Mouse (Mus musculus): ENCODE measurements at regions not wholly inside any gene's neighbourhood (a gene's known extent, or its start where the extent isn't known, plus 50 kb on each side); places are given as distances from the start of the nearest gene placed in this dataset.
A peak's percentile ranks its signal among the peaks of the same experiment; 100 is the strongest.

- no peaks in the 10 kb centered on the region for H3K36me3 ChIP-seq
- H3K4me3 ChIP-seq = no peak overlapping the region
- H3K4me1 ChIP-seq = no peaks in the 10 kb centered on the region
- no peaks in the 10 kb centered on the region for H3K27me3 ChIP-seq (ENCODE audit: low read depth, poor library complexity, severe bottlenecking)
- no peak for DNase-seq (ENCODE audit: low spot score)
- H3K27ac ChIP-seq (replicated peaks) = no peak overlapping the region
- H3K9me3 ChIP-seq (replicated peaks) = peaks cover 23% of the 10 kb centered on the region
- 49% methylated on average over 3 of the region's 3 CpGs for WGBS
Observed at GRCm38 (mm10) chr2:168371245-168371644, 89.7 kb upstream of the Kcng1 start.

DNA sequence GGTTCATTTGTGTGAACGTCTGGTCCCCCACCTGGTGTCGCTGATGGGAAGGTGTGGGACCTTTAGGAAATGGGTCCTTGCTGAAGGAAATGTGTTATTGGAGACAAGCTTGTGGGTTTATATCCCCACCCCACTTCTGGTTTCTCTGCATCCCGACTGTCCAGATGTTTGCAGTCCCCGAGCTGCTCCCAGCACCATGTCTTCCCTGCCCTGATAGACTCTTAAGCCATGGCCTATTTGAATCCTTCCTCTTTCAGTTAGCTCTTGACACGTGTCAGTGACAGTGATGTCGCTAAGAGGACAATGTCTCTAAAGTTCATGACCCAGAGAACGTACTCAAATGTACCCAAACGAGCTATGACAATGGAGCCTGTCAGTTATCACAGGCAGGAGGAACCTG lies 77.7 kb upstream of the Kcng1 start:
- peaks cover 9% of the 10 kb centered on the region for H3K4me1 ChIP-seq
- DNase-seq (ENCODE audit: low spot score) = no peak
- no peaks in the 10 kb centered on the region for H3K9me3 ChIP-seq (replicated peaks)
- WGBS = 78% methylated on average over 8 of the region's 8 CpGs
- no peak overlapping the region for H3K27ac ChIP-seq (replicated peaks)
- no peaks in the 10 kb centered on the region for H3K27me3 ChIP-seq (ENCODE audit: low read depth, poor library complexity, severe bottlenecking)
- no peak overlapping the region for H3K4me3 ChIP-seq
- no peaks in the 10 kb centered on the region for H3K36me3 ChIP-seq

DNA sequence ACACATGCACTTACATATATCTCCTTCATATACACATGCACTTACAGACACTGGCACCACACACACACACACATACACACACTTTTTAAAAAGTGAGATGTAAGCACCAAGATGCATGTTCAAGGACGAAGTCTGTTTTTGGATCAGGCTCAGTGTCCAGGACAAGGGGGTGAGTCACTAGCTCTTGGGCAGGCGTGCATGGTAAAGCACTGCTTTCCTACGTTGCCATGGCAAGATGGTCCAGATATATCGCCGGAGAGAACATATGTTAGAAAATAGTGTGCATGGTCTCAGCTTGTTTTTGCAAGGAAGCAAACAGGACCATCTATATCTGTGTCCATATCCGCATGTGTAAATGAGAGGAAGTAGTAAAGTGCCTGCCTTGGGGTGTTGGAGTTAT lies 77.0 kb upstream of the Kcng1 start:
- H3K36me3 ChIP-seq = no peaks in the 10 kb centered on the region
- H3K4me1 ChIP-seq = peaks cover 13% of the 10 kb centered on the region
- no peak overlapping the region for H3K4me3 ChIP-seq
- WGBS = 90% methylated on average over 6 of the region's 6 CpGs
- no peaks in the 10 kb centered on the region for H3K27me3 ChIP-seq (ENCODE audit: low read depth, poor library complexity, severe bottlenecking)
- DNase-seq (ENCODE audit: low spot score) = no peak
- H3K27ac ChIP-seq (replicated peaks) = no peak overlapping the region
- no peaks in the 10 kb centered on the region for H3K9me3 ChIP-seq (replicated peaks)

DNA sequence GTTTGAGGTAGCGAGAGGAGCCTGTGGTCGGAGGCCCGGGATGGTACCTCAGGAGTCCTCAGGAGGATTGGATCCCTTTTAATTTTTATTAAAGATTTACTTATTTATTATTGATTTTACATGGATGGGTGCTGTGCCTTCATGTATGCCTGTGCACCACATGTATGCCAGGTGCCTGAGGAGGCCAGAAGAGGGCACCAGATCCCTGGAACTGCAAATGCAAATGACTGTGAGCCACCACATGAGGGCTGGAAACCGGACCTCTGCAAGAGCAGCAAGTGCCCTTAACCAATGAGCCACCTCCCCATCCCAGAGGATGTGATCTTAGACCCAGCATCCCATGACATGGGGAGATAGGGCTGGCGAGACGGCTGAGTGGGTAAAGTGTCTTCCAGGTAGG lies 76.3 kb upstream of the Kcng1 start:
- peaks cover 13% of the 10 kb centered on the region for H3K4me1 ChIP-seq
- H3K4me3 ChIP-seq = no peak overlapping the region
- H3K27me3 ChIP-seq (ENCODE audit: low read depth, poor library complexity, severe bottlenecking) = no peaks in the 10 kb centered on the region
- WGBS = 86% methylated on average over 6 of the region's 6 CpGs
- no peak overlapping the region for H3K27ac ChIP-seq (replicated peaks)
- no peak for DNase-seq (ENCODE audit: low spot score)
- no peaks in the 10 kb centered on the region for H3K36me3 ChIP-seq
- no peaks in the 10 kb centered on the region for H3K9me3 ChIP-seq (replicated peaks)

GRCm38 (mm10) chr2:168354397-168354796 lies 72.9 kb upstream of the Kcng1 start:
- WGBS = 57% methylated on average over 10 of the region's 10 CpGs

GRCm38 (mm10) chr2:168352626-168353025 lies 71.1 kb upstream of the Kcng1 start:
- H3K27ac ChIP-seq (replicated peaks) = no peak overlapping the region
- H3K36me3 ChIP-seq = no peaks in the 10 kb centered on the region
- no peak for DNase-seq (ENCODE audit: low spot score)
- no peaks in the 10 kb centered on the region for H3K27me3 ChIP-seq (ENCODE audit: low read depth, poor library complexity, severe bottlenecking)
- peaks cover 18% of the 10 kb centered on the region for H3K4me1 ChIP-seq
- WGBS = 85% methylated on average over 5 of the region's 5 CpGs
- H3K4me3 ChIP-seq = no peak overlapping the region
- 0 out of 2 replicates have a peak, but pooled peaks cover 2% of the 10 kb centered on the region for H3K9me3 ChIP-seq (replicated peaks)

More at GRCm38 (mm10) chr2:168354397-168354796, 72.9 kb upstream of the Kcng1 start:
- Histone ChIP-seq H3K27ac (replicated peaks) (peak overlapping the region; percentile 38; the same call in 1 of the 2 replicates), H3K27me3 (ENCODE audit: low read depth, poor library complexity, severe bottlenecking) (no peaks in the 10 kb centered on the region), H3K9me3 (replicated peaks) (no peaks in the 10 kb centered on the region), H3K4me1 (peaks cover 18% of the 10 kb centered on the region), H3K4me3 (no peak overlapping the region), H3K36me3 (no peaks in the 10 kb centered on the region)
- no peak for DNase-seq (ENCODE audit: low spot score)

DNA sequence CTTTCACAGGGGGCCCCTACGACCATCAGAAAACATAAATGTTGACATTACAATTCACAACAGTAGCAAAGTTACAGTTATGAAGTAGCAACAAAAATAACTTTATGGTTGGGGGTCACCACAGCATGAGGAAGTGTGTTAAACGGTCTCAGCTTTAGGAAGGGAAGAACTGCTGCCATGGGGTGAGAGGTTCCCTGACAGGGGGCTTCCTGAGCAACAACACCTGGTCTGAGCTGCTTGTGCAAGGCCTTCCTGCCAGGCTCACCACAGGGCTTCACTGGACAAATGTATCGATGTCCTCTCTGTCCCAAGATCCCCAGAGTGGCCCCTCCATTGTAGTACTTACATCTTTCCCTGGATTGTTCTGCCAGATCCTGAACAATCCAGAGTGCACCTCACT lies 70.7 kb upstream of the Kcng1 start:
- 75% methylated on average over 3 of the region's 3 CpGs for WGBS

GRCm38 (mm10) chr2:168345384-168345783 lies 63.8 kb upstream of the Kcng1 start:
- Histone ChIP-seq H3K27me3 (ENCODE audit: low read depth, poor library complexity, severe bottlenecking) (peaks cover 15% of the 10 kb centered on the region; the same call in 1 of the 2 replicates), H3K36me3 (no peaks in the 10 kb centered on the region), H3K27ac (replicated peaks) (no peak overlapping the region), H3K4me1 (peaks cover 18% of the 10 kb centered on the region), H3K4me3 (no peak overlapping the region), H3K9me3 (replicated peaks) (0 out of 2 replicates have a peak, but pooled peaks cover 3% of the 10 kb centered on the region)
- WGBS = 90% methylated on average over 5 of the region's 5 CpGs
- no peak for DNase-seq (ENCODE audit: low spot score)

More for the DNA sequence above, 70.7 kb upstream of the Kcng1 start:
- peaks cover 18% of the 10 kb centered on the region for H3K4me1 ChIP-seq
- 0 out of 2 replicates have a peak, but pooled peaks cover 3% of the 10 kb centered on the region for H3K9me3 ChIP-seq (replicated peaks)
- H3K4me3 ChIP-seq = no peak overlapping the region
- no peaks in the 10 kb centered on the region for H3K36me3 ChIP-seq
- no peak overlapping the region for H3K27ac ChIP-seq (replicated peaks)
- no peak for DNase-seq (ENCODE audit: low spot score)
- no peaks in the 10 kb centered on the region for H3K27me3 ChIP-seq (ENCODE audit: low read depth, poor library complexity, severe bottlenecking)

- Histone ChIP-seq H3K27me3 (ENCODE audit: low read depth, poor library complexity, severe bottlenecking) (peaks cover 21% of the 10 kb centered on the region), H3K9me3 (replicated peaks) (0 out of 2 replicates have a peak, but pooled peaks cover 3% of the 10 kb centered on the region), H3K4me3 (no peak overlapping the region), H3K4me1 (peaks cover 35% of the 10 kb centered on the region), H3K27ac (replicated peaks) (no peak overlapping the region; the same call in 1 of the 2 replicates), H3K36me3 (no peaks in the 10 kb centered on the region)
- 67% methylated on average over 7 of the region's 7 CpGs for WGBS
- DNase-seq (ENCODE audit: low spot score) = no peak
Observed at GRCm38 (mm10) chr2:168343705-168344104, 62.2 kb upstream of the Kcng1 start.

DNA sequence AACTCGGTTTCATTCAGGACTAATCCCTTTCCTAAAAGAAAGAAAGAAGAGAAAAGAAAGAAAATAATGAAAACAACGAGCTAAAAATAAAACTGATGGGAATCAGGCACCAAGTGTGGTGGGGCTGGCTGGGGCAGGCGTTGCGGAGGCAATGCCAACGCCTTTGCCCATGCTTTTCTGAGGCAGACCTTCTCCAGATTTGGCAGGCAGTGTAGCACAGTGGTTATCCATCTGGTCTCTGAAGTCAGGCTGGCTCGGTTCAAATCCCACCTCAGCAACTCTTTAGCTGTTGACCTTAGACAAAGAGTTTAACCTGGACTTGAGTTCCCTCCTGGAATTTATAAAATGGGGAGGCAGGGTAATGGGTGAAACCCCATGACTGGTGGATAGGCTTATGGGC lies 57.3 kb upstream of the Kcng1 start:
- DNase-seq (ENCODE audit: low spot score) = no peak
- peaks cover 21% of the 10 kb centered on the region for H3K27me3 ChIP-seq (ENCODE audit: low read depth, poor library complexity, severe bottlenecking)
- no peaks in the 10 kb centered on the region for H3K36me3 ChIP-seq
- no peaks in the 10 kb centered on the region for H3K9me3 ChIP-seq (replicated peaks)
- peaks cover 60% of the 10 kb centered on the region for H3K4me1 ChIP-seq
- WGBS = 64% methylated on average over 6 of the region's 6 CpGs
- H3K4me3 ChIP-seq = no peak overlapping the region
- H3K27ac ChIP-seq (replicated peaks) = peak overlapping the region; percentile 76

GRCm38 (mm10) chr2:168338382-168338781 lies 56.8 kb upstream of the Kcng1 start:
- no peaks in the 10 kb centered on the region for H3K9me3 ChIP-seq (replicated peaks)
- DNase-seq (ENCODE audit: low spot score) = peak; percentile 83
- peak overlapping the region; percentile 76 for H3K27ac ChIP-seq (replicated peaks)
- 43% methylated on average over 4 of the region's 4 CpGs for WGBS
- peaks cover 60% of the 10 kb centered on the region for H3K4me1 ChIP-seq
- peaks cover 21% of the 10 kb centered on the region for H3K27me3 ChIP-seq (ENCODE audit: low read depth, poor library complexity, severe bottlenecking)
- no peak overlapping the region for H3K4me3 ChIP-seq
- H3K36me3 ChIP-seq = no peaks in the 10 kb centered on the region

DNA sequence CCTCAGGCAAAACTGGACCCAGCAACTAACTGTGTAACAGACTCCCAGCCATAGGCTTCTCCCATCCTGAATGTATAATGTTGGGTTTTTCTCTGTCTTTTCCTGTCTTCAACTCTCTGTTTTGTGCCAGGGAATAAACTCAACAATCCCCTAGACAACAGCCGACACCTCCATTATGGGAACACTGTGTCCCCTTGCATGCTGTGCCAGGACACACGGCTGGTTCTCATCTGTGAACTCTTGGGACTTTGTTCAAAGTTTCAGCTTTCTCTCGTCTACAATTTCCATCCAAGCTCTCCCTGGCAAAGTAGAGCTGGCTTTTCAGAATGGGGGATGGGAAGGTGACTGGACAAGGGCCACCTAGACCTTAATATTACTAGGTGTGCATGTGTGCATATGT lies 56.1 kb upstream of the Kcng1 start:
- no peaks in the 10 kb centered on the region for H3K9me3 ChIP-seq (replicated peaks)
- H3K4me1 ChIP-seq = peaks cover 64% of the 10 kb centered on the region
- H3K27me3 ChIP-seq (ENCODE audit: low read depth, poor library complexity, severe bottlenecking) = peaks cover 20% of the 10 kb centered on the region
- H3K4me3 ChIP-seq = no peak overlapping the region
- peak overlapping the region; percentile 64; the same call in 1 of the 2 replicates for H3K27ac ChIP-seq (replicated peaks)
- 80% methylated on average over 3 of the region's 3 CpGs for WGBS
- no peak for DNase-seq (ENCODE audit: low spot score)
- H3K36me3 ChIP-seq = no peaks in the 10 kb centered on the region

DNA sequence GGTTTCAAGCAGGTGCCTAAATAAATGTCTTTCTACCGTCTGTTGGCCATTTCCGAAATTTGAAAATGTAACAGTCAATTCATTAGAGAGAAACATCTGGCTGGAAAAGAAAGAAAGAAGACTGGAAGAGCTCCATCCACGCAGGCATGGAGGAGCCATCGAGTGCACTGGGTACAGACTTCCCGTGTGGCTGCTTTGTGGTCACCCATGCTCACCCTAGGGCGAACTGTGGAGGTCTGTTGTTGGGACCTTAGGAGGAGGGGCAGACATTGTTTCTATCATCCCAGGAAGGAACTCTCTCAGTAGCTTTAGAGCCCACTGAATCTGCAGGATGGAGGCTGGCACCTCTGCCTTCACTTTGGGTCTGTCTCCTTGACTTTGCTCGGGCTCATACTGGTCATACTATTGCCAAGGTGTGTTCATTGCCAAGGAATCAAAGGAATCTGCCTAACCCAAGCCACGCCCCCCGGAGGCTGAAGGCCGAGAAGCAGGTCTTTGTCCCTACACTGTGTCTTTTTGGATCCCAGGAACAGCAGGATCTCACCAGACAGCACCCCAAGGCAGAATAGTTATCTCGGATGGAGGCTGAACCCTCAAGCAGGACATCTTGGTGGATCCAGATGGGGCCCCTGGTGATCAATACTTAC lies 54.3 kb upstream of the Kcng1 start:
- no peak overlapping the region for H3K4me3 ChIP-seq
- no peak for DNase-seq (ENCODE audit: low spot score)
- no peaks in the 10 kb centered on the region for H3K36me3 ChIP-seq
- H3K9me3 ChIP-seq (replicated peaks) = no peaks in the 10 kb centered on the region
- no peak overlapping the region for H3K27ac ChIP-seq (replicated peaks)
- WGBS = 87% methylated on average over 11 of the region's 11 CpGs
- peaks cover 6% of the 10 kb centered on the region for H3K27me3 ChIP-seq (ENCODE audit: low read depth, poor library complexity, severe bottlenecking)
- peaks cover 57% of the 10 kb centered on the region for H3K4me1 ChIP-seq
